Mouse (Mus musculus): Measurements from ENCODE around the gene Gm340. TPM values are rescaled to one million over a fixed set of nuclear protein-coding genes. Genes with fewer than 3 reads are reported as not detected.

Gm340 gene
- total RNA-seq, 2 experiments from 2014 or later, result 12.6 to 12.7 TPM

DNA sequence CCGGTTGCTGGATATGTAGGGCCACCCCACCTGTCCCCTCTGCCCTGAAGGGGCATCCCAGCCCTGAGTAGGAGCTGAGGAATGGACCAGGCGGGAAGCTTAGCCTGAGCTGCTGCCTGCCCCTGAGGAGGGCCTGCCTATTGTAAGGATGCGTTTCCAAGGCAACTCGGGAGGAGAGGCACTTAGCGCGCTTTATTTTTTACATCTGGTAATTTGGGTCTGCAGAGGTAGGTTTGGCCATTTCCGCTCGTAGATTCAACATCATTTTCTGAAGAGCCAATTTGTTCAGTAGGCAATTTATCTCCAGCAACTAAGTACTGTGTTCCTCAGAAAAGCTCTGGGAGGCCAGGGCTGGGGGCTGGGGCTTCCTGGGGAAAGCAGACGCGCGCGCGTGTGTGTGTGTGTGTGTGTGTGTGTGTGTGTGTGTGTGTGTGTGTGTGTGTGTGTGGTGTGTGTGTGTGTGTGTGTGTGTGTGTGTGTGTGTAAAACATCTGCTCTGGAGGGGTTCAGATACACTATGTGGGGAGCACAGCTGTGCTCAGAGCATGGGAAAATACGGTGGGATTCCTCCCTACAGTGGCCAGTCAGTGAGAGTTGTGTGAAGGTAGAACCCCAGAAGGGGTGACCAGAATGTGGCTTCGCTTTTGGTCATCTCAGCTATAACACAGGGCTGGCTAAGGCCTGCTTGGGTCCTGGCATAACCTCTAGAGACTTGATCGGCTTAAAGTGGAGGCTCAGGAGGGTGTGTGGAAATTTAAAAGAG is 31.3 kb downstream of the Gm340 start:
- no peak for DNase-seq (ENCODE audit: low spot score in 2 of 2)

DNA sequence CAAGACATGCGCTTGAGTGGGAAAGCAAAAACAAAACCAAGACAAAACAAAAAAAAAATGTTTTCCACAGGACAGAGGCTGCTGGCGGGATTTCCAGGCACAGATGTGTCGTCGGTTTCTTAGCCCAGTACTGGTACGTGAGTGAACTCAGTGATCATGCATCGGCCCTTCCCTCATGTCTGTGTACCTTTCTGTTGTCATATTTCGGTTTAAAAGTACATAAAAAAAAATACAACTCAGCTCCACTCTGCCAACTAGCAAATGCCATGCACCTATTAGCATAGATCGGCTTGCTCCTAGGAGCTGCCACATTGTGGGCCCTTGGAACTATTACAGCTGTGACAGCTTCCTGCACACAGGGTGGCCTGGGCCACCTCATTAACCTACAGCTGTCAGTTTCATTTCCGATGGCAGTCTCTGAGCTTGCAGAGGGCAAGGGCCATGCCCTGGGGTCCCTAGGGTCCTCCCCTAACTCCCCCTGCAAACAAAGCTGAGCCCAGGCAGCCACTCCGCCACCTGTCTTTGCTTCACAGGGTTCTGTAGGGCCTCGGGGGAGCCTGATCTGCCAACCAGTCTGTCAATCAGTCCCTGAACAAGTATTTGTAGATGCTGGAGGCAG is 33.5 kb downstream of the Gm340 start:
- no peak for DNase-seq (ENCODE audit: low spot score in 2 of 2)

DNA sequence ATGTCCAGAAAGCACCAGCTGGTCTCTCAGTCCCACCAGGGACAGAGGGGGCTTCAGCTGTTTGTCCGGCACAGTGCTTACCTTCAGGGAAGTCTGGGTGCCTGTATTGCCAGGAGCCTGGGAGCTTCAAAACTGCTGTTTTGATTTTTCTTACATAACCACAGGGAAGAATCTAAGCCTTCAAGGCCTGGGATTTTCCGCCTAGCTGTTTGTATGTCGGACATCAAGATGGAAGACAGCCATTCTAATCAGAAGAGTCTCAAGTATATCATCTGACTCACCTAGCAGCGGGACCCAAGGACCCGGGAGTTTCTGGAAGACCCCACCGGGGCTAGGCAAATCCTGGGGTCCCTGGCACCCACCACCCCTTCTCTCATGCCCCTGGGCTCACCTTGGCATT is 34.1 kb downstream of the Gm340 start:
- no peak for DNase-seq (ENCODE audit: low spot score in 2 of 2)

DNA sequence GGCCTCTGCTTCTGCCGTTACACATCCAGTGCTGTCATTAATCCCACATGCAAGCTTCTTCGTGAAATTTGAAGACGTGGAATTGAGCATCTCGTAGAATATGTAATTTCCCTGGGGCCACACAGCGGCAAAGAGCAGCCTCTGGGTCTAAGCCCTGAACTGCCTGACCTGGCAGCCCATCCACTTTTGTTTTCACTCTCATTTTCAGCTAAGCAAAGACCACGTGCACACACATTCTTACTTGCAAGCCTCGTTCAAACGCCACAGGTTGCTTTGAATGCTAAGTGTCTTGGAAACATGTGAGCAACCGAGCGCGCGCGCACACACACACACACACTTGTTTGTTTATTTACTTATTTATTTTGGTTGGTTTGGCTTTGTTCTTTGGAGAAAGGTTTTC is 34.9 kb downstream of the Gm340 start:
- DNase-seq (ENCODE audit: low spot score in 2 of 2), result no peak

DNA sequence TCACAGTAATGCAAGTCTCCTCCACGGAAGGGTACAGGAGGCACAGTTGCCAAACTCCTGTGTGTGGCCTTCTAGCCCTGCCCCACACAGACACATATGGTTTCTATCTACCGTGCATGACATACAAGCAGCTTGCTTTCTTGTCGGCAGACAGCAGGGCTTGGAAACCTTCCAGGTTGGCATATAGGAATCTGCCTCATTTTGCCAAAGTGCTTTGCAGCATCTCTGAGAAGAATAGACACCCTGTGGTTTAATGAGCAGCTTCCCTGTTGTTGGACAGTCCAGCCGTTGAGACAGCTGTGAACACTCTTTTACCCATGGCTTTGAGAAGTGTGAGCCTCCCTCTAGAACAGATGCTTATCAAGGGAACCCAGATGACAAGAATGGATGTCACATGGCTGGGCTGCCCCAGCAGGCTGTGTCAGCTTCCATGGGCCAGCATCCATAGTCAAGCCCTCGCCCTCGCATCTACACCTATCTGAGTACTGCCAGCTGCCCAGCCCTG is 36.0 kb downstream of the Gm340 start:
- peak in 1 of 2 experiments; percentile 14 for DNase-seq (ENCODE audit: low spot score in 2 of 2)

DNA sequence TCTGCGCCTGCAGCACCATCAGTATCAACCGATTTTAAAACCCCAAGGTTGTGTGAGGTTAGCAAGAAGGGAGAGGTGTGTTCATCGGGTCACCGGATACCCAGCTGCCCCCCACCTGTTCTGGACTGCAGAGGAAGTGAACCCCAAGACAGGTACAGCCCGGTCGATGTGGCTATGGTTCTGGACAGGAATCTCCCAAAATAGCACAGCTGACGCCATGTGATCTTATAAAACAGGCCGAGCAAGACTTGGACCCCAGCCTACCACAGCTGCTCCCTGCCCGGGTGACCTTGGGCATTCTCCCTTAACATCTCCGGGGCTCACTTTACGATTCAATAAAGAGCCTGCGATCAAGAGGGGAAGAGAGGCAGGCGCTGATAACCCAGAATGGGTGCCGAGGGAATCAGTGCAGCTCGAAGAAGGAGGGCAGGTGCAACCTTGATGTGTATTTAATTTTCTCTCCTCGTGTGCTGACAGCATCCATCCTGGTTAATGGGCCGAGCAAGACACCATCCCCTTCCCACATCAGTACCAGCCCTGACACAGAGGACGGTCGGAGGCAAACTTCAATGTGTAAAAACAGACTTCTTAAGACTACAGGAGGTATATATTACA is 36.7 kb downstream of the Gm340 start:
- DNase-seq (ENCODE audit: low spot score in 2 of 2), result no peak

DNA sequence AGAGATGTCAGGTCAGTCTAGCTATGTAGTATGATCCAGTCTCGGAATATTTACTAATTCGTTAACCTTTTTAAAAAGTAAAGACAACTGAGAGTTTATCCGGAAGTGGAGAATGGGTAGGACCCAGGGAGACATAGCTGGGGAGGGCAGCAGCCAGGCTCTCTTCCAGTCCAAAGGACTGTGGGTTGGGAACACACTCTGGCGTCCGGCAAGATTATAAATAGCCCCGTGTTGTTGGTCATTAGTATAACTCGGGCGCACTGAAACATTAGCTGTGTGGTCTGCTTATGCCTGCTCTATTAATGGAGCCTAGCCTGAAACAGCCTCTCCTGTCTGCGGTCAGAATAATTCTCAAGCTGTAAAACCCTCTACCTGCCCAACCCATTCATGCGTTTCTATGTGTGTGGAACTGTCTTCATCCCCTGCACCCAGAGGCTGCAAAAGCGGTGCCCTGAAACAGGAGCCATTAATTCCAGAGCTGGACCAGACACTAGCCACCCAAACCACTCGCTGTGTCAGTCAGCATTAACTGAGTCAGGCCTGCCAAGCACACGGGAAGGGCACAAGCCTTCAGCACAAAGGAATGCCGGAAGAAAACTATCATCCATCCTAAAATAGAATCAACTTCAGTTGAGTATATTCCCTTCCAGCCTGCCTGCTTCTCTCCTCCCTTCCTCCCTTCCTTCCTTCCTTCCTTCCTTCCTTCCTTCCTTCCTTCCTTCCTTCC is 38.4 kb downstream of the Gm340 start:
- DNase-seq (ENCODE audit: low spot score in 2 of 2), result no peak

DNA sequence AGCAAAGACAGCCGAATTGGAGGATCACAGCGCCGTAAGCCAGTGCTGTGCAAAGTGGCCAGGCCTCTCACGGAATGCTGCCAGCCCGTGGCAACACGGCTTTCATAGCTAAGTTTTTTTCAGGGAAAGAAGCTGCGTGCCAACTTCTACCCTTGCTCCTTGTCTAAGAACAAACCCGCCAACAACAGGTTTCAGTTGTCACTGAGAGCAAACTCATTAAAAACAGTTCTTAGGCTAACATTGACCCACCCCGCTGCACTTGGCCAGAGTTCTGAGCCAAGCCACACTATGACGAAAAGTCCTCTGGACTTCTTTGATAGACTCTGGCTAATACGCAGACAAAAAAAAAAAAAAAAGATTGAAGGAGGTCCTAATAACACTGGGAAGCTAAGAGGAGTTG is 46.8 kb downstream of the Gm340 start:
- DNase-seq (ENCODE audit: low spot score in 2 of 2), result no peak

DNA sequence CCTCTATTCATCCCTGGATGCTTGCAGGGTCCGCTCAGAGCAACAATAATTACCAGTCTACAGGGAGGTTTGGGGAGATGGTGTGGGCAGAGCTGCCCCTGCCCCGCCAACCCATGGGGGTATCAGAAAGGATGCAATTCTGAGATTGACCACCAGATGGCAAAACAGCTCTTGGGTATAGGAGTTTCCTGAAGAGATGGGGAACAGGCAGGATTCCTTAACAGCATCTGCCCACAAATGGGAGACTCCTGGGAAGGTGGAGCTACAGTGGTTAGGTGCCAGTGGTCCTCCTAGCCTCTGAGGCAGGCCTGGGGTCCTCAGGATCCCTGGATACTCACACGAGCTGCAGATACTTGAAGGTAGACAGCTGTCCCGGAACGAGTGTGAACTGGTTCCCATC is 47.4 kb downstream of the Gm340 start:
- DNase-seq (ENCODE audit: low spot score in 2 of 2), result peak; percentile 54 to 77

DNA sequence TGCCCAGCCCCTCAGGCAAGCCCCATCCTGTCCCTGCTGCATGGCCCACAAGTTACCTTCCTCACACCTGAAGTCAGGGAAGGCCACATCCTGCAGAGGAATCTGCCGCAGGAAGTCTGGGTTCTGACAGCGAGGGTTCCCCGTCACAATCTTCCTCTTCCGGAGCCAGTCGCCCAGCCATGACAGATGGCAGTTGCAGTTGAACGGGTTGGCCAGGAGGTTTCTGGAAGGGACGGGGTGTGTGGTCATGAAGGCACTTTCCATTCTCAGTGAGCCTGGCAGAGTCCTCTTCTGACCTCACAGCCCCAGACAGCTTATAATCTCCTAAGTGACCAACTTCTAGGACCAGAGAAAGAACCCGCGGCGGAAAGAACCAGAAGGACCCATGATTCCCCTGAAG is 51.9 kb downstream of the Gm340 start:
- no peak for DNase-seq (ENCODE audit: low spot score in 2 of 2)

DNA sequence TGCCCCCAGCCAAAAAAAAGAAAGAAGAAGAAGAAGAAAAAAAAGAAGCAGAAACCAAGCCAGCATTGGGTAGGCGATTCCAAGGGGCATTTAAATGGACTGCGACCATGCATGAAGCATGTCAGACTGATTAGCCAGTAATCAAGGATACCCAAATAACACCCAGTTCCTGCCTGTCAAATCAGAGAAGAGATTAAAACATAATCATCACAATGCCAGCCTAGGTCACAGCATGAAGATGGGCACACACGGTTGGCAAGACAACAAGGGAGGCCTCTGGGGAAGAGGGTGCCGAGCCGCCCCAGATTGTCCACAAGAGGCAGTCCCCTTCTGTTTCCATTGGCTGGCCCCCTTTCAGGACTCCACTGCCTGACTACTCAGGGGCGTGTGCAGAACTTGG is 52.8 kb downstream of the Gm340 start:
- no peak for DNase-seq (ENCODE audit: low spot score in 2 of 2)

Small RNAs within 50 kb of the gene (microRNA-seq; reads per million reads assigned to microRNA genes)
- 0 reads per million in 2 experiments for gene Mir8091

Other genes starting within 250 kb of the Gm340 start
- 1 to 10 TPM; 2.4 to 2.6 TPM for gene Pik3ap1, start 197.3 kb upstream of the Gm340 start, total RNA-seq (2021)
- gene Lcor, start 99.7 kb upstream of the Gm340 start, total RNA-seq (2021), result 10 to 100 TPM; 20.6 to 21.5 TPM
- 10 to 100 TPM; 48.6 to 56.6 TPM for gene Slit1, start 161.3 kb downstream of the Gm340 start, total RNA-seq (2021)
- 1 to 10 TPM; 3.2 to 3.8 TPM for gene Arhgap19, start 219.7 kb downstream of the Gm340 start, total RNA-seq (2021)
- gene Frat1, start 247.6 kb downstream of the Gm340 start, total RNA-seq (2021), result 10 to 100 TPM; 14.0 to 15.7 TPM